Mouse (Mus musculus) Muller cell, postnatal 12 days (primary cell): ENCODE results near the gene Xylt1.

Experiments
- DNase-seq: peaks from one replicate; pipeline ENCODE4 v3.0.0-alpha.2; 2015; ENCODE audit errors: inconsistent ontology term

Xylt1 gene

DNA sequence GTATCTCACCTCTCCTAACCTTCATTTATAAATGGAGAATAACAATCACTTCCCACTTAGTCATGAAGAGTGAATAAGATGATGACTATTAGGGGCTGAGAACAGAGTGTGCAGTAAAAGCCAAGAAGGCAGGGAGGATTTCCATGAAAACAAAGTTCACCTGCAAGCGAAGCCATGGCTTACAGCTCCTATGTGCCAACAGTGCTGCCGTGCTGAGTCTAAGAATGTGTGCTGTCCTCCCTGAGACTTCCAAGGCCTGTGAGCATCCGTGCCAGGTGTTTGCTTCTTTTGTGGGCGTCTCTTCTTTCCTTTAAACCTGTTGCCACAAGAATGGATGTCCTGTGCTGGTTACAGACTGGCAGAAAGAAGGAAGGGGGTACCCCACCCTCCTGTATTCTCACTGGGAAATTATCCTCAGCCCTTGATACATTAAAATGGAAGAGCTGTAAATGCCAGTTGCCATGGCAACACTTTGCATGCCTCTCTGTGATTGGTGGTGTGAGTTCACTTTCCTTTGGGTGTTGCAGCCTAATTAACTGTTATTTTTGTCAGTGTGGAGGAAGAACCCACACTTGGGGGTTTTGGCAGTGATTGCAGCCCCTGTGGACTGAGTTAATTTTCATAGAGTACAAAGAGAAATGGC is 318.7 kb downstream of the Xylt1 start:
- DNase-seq, result peak; percentile 39

DNA sequence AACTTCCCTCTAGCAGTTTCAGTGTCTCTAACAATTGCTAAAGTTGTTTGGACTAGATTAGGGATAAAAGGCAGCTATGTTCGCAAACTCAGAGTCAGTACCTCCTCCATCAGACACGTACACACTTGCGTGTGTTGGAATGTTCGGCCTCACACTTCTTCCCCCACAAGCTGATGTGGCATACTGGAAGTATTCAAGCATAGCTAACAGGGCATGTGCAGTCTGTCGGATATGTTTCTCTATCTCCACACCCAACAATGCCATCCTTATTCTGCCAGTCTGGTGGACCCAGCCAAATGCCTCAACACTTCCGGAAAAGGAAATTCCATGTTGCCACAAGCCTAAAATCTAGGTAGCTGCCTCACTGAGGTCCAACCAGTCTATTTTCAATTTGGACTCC is 319.3 kb downstream of the Xylt1 start:
- DNase-seq, result peak; percentile 73

DNA sequence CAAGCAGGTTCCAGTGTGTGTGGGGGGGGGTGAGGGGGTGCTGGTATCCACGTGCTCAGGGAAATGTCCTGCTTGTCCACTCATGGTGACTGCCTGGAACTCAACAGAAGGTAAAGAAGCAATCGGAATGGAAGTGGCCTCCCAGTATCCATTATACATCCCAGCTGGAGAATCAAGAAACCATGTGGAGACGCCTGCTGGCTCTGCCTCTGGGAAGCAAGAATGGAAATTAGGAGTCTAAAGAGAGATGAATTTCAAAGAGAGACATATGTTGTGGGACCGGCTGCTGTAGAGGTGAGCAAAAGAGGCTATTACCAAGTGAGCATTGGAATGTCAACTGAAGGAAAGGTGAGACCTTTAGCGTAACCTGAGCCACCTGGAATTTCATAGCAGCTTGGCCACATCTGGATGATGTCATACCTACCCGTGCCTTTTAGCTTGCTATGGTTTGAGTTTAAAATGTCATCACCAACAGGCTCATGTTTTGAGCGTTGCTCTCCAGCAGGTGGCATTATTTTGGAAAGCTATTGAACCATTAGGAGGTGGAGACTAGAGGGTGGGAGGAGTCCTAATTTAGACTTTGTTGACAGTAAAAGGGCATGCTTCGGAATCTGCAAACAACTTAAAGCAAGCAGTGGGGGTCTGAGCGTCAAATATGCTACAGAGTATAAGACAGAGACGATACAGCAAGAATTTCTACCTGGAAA is 329.3 kb downstream of the Xylt1 start:
- no peak for DNase-seq

DNA sequence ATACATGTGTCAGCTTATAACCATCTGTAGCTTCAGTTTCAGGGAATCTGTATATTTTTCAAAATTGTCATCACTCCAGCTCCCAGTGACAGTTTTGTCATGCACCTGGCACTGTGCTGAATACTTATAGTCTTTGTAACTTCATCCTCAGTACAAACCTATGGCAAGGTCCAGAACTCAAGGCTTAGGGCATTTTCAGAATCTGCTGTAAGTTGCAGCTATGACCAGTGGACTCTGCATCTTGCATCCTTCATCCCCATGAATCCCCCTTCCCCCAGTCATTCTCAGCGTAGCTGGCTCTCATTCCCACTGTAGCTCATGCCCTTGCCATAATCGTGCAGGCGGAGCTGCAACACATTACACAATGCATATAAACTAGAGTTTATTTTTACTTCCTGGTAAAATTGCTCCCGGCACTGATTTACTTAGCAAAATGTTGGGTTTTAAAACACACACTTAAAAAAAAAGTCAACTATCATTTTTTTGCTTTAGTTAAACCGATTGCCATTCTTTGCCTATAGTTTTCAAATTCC is 336.2 kb downstream of the Xylt1 start:
- DNase-seq, result no peak

DNA sequence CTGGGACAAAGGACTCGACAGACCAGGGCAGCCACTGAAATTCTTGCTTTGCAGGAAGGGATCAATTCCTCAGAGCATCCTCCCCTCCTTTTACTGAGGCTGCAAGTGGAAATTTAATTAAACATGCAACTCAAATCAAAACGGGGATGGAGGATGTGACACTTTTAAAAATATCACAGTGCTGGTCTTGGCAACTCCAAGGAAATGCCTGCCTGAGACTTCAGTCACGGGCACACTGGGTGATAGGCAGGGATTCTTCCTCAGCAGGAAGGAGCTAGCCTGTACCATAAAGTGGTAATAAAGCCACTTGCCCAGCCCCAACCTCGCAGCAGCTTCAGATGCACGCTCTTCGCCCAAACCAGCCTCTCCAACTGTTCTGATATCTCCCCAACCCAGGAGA is 339.6 kb downstream of the Xylt1 start:
- DNase-seq, result no peak
